Comparison of ENCODE assay signal across 8 mouse cellular contexts in the genomic region with DNA sequence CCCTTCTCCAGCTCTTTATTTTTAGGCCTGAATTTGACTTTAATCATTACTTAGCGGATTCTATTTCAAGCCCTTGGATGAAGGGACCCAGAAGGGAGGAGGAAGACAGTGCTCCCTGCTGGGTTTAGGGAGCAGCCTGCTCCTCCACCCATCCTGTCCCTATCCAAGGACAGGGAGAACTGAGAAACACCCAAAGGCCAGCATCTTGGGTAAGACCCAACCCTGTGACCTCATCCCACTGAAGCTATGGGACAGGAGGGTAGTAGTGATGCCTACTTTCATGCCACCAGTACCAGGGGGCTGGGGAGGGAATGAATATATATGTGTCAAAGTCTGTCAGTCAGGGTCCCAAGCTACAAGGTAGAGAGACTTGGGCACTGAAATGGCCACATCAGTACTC. TPM values are rescaled to one million over a fixed set of nuclear protein-coding genes. Genes with fewer than 3 reads are reported as not detected.
DNase-seq lines count a peak whose midpoint lies in the region; ATAC-seq and TF ChIP-seq lines count a peak whose summit lies in the region.

No protein-coding gene starts in this region.

- H3K27me3 ChIP-seq in midbrain, embryonic 13.5 days, result no peaks in the 10 kb centered on the region
- H3K27me3 ChIP-seq in midbrain, embryonic 11.5 days (ENCODE audit: control insufficient read depth, insufficient read depth, low read length), result no peaks in the 10 kb centered on the region
- H3K27me3 ChIP-seq in intestine, embryonic 16.5 days (replicated peaks; ENCODE audit: control insufficient read depth, insufficient read depth, low read length), result no peaks in the 10 kb centered on the region
- no peaks in the 10 kb centered on the region for H3K27me3 ChIP-seq in small intestine, adult 2 months (ENCODE audit: control insufficient read depth, insufficient read depth, low read length)

- no peaks in the 10 kb centered on the region for H3K9me3 ChIP-seq in midbrain, embryonic 13.5 days
- no peaks in the 10 kb centered on the region for H3K9me3 ChIP-seq in midbrain, embryonic 11.5 days (ENCODE audit: control insufficient read depth, low read length)
- no peaks in the 10 kb centered on the region for H3K9me3 ChIP-seq in intestine, embryonic 16.5 days (ENCODE audit: control insufficient read depth, low read length)

- peak; percentile 96 for DNase-seq in heart, adult 11 months
- no peak for DNase-seq in heart, adult 9 months (ENCODE audit: low spot score in 2 of 2)
- DNase-seq in midbrain, embryonic 11.5 days (ENCODE audit: low spot score, missing footprints), result no peak

- peak overlapping the region; percentile 38; the same call in 1 of the 2 replicates for H3K4me2 ChIP-seq in midbrain, embryonic 13.5 days (replicated peaks)
- H3K4me2 ChIP-seq in midbrain, embryonic 11.5 days, result no peak overlapping the region
- peak overlapping the region; percentile 53 for H3K4me2 ChIP-seq in intestine, embryonic 16.5 days (ENCODE audit: low read depth, low read length)

- H3K27ac ChIP-seq in midbrain, embryonic 13.5 days, result no peak overlapping the region
- no peak overlapping the region for H3K27ac ChIP-seq in midbrain, embryonic 11.5 days (ENCODE audit: low read depth, low read length)
- H3K27ac ChIP-seq in intestine, embryonic 16.5 days (ENCODE audit: low read length), result peak overlapping the region; percentile 94
- peak overlapping the region; percentile 91 for H3K27ac ChIP-seq in small intestine, adult 2 months (ENCODE audit: insufficient read depth, low read depth, low read length)

- TF ChIP-seq POLR2A in small intestine, adult 2 months (IDR thresholded peaks at IDR 0.05; ENCODE audit: low read depth, low read length), result no peak

- peak overlapping the region; percentile 44; the same call in 1 of the 2 replicates for H3K9ac ChIP-seq in midbrain, embryonic 13.5 days (replicated peaks)
- no peak overlapping the region for H3K9ac ChIP-seq in midbrain, embryonic 11.5 days (ENCODE audit: low read length)
- H3K9ac ChIP-seq in intestine, embryonic 16.5 days (ENCODE audit: low read depth, low read length), result peak overlapping the region; percentile 64; the same call in 1 of the 2 replicates

- WGBS in midbrain, embryonic 13.5 days, result 60% methylated on average over 1 of the region's 1 CpGs
- 44% methylated on average over 1 of the region's 1 CpGs for WGBS in midbrain, embryonic 11.5 days
- 74% methylated on average over 1 of the region's 1 CpGs for WGBS in intestine, embryonic 16.5 days
- 95% methylated on average over 1 of the region's 1 CpGs for WGBS in small intestine, adult 2 months

- no peak for TF ChIP-seq CTCF in small intestine, adult 2 months (IDR thresholded peaks at IDR 0.05; ENCODE audit: extremely low read depth, insufficient read length, insufficient replicate concordance, low read depth, low read length)

- H3K36me3 ChIP-seq in midbrain, embryonic 13.5 days, result peaks cover 15% of the 10 kb centered on the region
- H3K36me3 ChIP-seq in midbrain, embryonic 11.5 days (ENCODE audit: control insufficient read depth, insufficient read depth, low read length), result no peaks in the 10 kb centered on the region
- peaks cover 2% of the 10 kb centered on the region; the same call in 1 of the 2 replicates for H3K36me3 ChIP-seq in intestine, embryonic 16.5 days (ENCODE audit: control insufficient read depth, insufficient read depth, low read length)
- no peaks in the 10 kb centered on the region for H3K36me3 ChIP-seq in small intestine, adult 2 months (ENCODE audit: control insufficient read depth, insufficient read depth, low read length)

- peaks cover 81% of the 10 kb centered on the region for H3K4me1 ChIP-seq in midbrain, embryonic 13.5 days (replicated peaks)
- peaks cover 50% of the 10 kb centered on the region for H3K4me1 ChIP-seq in midbrain, embryonic 11.5 days (ENCODE audit: control insufficient read depth, insufficient read depth, low read length)
- peaks cover 75% of the 10 kb centered on the region for H3K4me1 ChIP-seq in intestine, embryonic 16.5 days (ENCODE audit: control insufficient read depth, insufficient read depth, low read length)
- peaks cover 62% of the 10 kb centered on the region for H3K4me1 ChIP-seq in small intestine, adult 2 months (ENCODE audit: control insufficient read depth, insufficient read depth, insufficient read length, low read length)

- H3K4me3 ChIP-seq in midbrain, embryonic 13.5 days (replicated peaks), result no peak overlapping the region
- H3K4me3 ChIP-seq in midbrain, embryonic 11.5 days (ENCODE audit: low read depth, low read length), result no peak overlapping the region
- peak overlapping the region; percentile 41; the same call in 1 of the 2 replicates for H3K4me3 ChIP-seq in intestine, embryonic 16.5 days (ENCODE audit: low read length)
- no peak overlapping the region for H3K4me3 ChIP-seq in small intestine, adult 2 months (ENCODE audit: low read depth, low read length)

- ATAC-seq in midbrain, embryonic 13.5 days, result no peak
- ATAC-seq in midbrain, embryonic 11.5 days (ENCODE audit: low FRiP score), result no peak
- ATAC-seq in intestine, embryonic 16.5 days, result no peak
- ATAC-seq in megakaryocyte progenitor cell, adult 5-6 weeks (replicated peaks; ENCODE audit: poor library complexity), result no peak
- ATAC-seq in activated CD4-positive, CD25-positive, alpha-beta regulatory T cell, adult 4 months, result no peak

RNA-seq across cellular contexts. Expression of gene Csk, which starts 12.4 kb away (rescaled TPM):
- polyA plus RNA-seq in midbrain, embryonic 13.5 days (2015; fragmentation: Nextera tagmentation; extraction: Ambion mirVana), result 35.9 and 41.9 TPM in 2 replicates
- polyA plus RNA-seq in midbrain, embryonic 11.5 days (2014; fragmentation: Nextera tagmentation; extraction: Ambion mirVana), result 29.2 and 32.3 TPM in 2 replicates
- 35.9 and 36.6 TPM in 2 replicates for polyA plus RNA-seq in intestine, embryonic 16.5 days (2015; fragmentation: Nextera tagmentation; extraction: Ambion mirVana)
- polyA plus RNA-seq in small intestine, adult 2 months (2012; rRNA removed), result 52.1 and 95.9 TPM in 2 replicates
- total RNA-seq in megakaryocyte progenitor cell, adult 5-6 weeks (2015), result 58.6 and 71.3 TPM in 2 replicates
- total RNA-seq in megakaryocyte progenitor cell, adult 5-6 weeks (2017), result 119 and 152 TPM in 2 replicates
- polyA plus RNA-seq in activated CD4-positive, CD25-positive, alpha-beta regulatory T cell, adult 4 months (2017; shearing (Covaris generic)), result 100 to 1,000 TPM; 118 to 146 TPM

RNA-seq across cellular contexts. Expression of gene Lman1l, which starts 20.4 kb away (rescaled TPM):
- not detected in 2 replicates for polyA plus RNA-seq in midbrain, embryonic 13.5 days (2015; fragmentation: Nextera tagmentation; extraction: Ambion mirVana)
- 0.08 TPM in 1 of 2 replicates, not detected in the other for polyA plus RNA-seq in midbrain, embryonic 11.5 days (2014; fragmentation: Nextera tagmentation; extraction: Ambion mirVana)
- polyA plus RNA-seq in intestine, embryonic 16.5 days (2015; fragmentation: Nextera tagmentation; extraction: Ambion mirVana), result not detected in 2 replicates
- polyA plus RNA-seq in small intestine, adult 2 months (2012; rRNA removed), result 0.08 TPM in 1 of 2 replicates, not detected in the other
- total RNA-seq in megakaryocyte progenitor cell, adult 5-6 weeks (2015), result not detected in 2 replicates
- not detected in 2 replicates for total RNA-seq in megakaryocyte progenitor cell, adult 5-6 weeks (2017)
- not detected for polyA plus RNA-seq in activated CD4-positive, CD25-positive, alpha-beta regulatory T cell, adult 4 months (2017; shearing (Covaris generic))

RNA-seq across cellular contexts. Expression of gene Cplx3, which starts 34.9 kb away (rescaled TPM):
- polyA plus RNA-seq in midbrain, embryonic 13.5 days (2015; fragmentation: Nextera tagmentation; extraction: Ambion mirVana), result 2.2 and 3.3 TPM in 2 replicates
- 3.0 and 3.1 TPM in 2 replicates for polyA plus RNA-seq in midbrain, embryonic 11.5 days (2014; fragmentation: Nextera tagmentation; extraction: Ambion mirVana)
- not detected in 2 replicates for polyA plus RNA-seq in intestine, embryonic 16.5 days (2015; fragmentation: Nextera tagmentation; extraction: Ambion mirVana)
- polyA plus RNA-seq in small intestine, adult 2 months (2012; rRNA removed), result not detected in 2 replicates
- total RNA-seq in megakaryocyte progenitor cell, adult 5-6 weeks (2015), result not detected in 2 replicates
- not detected in 2 replicates for total RNA-seq in megakaryocyte progenitor cell, adult 5-6 weeks (2017)
- not detected for polyA plus RNA-seq in activated CD4-positive, CD25-positive, alpha-beta regulatory T cell, adult 4 months (2017; shearing (Covaris generic))

RNA-seq across cellular contexts. Expression of gene Cyp1a2, which starts 42.5 kb away (rescaled TPM):
- polyA plus RNA-seq in midbrain, embryonic 13.5 days (2015; fragmentation: Nextera tagmentation; extraction: Ambion mirVana), result not detected in 2 replicates
- not detected in 2 replicates for polyA plus RNA-seq in midbrain, embryonic 11.5 days (2014; fragmentation: Nextera tagmentation; extraction: Ambion mirVana)
- polyA plus RNA-seq in intestine, embryonic 16.5 days (2015; fragmentation: Nextera tagmentation; extraction: Ambion mirVana), result not detected in 2 replicates
- not detected in 2 replicates for polyA plus RNA-seq in small intestine, adult 2 months (2012; rRNA removed)
- not detected in 2 replicates for total RNA-seq in megakaryocyte progenitor cell, adult 5-6 weeks (2015)
- not detected in 2 replicates for total RNA-seq in megakaryocyte progenitor cell, adult 5-6 weeks (2017)
- polyA plus RNA-seq in activated CD4-positive, CD25-positive, alpha-beta regulatory T cell, adult 4 months (2017; shearing (Covaris generic)), result not detected

RNA-seq across cellular contexts. Expression of gene Cyp1a1, which starts 46.7 kb away (rescaled TPM):
- polyA plus RNA-seq in midbrain, embryonic 13.5 days (2015; fragmentation: Nextera tagmentation; extraction: Ambion mirVana), result not detected in 2 replicates
- polyA plus RNA-seq in midbrain, embryonic 11.5 days (2014; fragmentation: Nextera tagmentation; extraction: Ambion mirVana), result not detected in 2 replicates
- not detected in 2 replicates for polyA plus RNA-seq in intestine, embryonic 16.5 days (2015; fragmentation: Nextera tagmentation; extraction: Ambion mirVana)
- polyA plus RNA-seq in small intestine, adult 2 months (2012; rRNA removed), result 0.51 and 0.79 TPM in 2 replicates
- total RNA-seq in megakaryocyte progenitor cell, adult 5-6 weeks (2015), result 0.39 TPM in 1 of 2 replicates, not detected in the other
- 0.20 TPM in 1 of 2 replicates, not detected in the other for total RNA-seq in megakaryocyte progenitor cell, adult 5-6 weeks (2017)
- polyA plus RNA-seq in activated CD4-positive, CD25-positive, alpha-beta regulatory T cell, adult 4 months (2017; shearing (Covaris generic)), result not detected

Comparison
In these comparisons a context has a peak if more than half of its experiments do, and no peak if none do; other contexts are left out.
1. H3K27ac ChIP-seq: peak in intestine, embryonic 16.5 days (single experiment) and small intestine, adult 2 months (single experiment); none in midbrain, embryonic 13.5 days (single experiment) and midbrain, embryonic 11.5 days (single experiment).